In the genomic region with DNA sequence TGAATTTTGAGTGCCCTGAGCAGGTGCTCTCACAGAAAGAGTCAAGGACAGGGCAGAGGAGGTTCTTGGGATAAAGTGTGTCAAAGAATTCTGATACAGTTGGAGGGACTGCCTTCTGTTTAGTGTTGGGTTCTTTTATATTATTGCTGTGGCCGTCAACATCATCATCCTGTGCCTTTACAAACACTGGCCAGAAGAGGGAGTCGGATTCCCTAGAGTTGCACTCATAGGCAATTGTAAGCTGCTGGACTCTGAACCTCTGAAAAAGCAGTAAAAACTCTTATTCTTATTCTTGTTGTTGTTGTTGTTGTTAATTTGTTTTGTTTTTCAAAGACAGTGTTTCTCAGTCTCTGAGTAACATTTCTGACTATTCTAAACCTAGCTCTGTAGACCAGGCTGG, we compare ENCODE assay signal across 9 mouse cellular contexts. TPM values are rescaled to one million over a fixed set of nuclear protein-coding genes. Genes with fewer than 3 reads are reported as not detected.
A peak's percentile ranks its signal among the peaks of the same experiment; 100 is the strongest.
DNase-seq lines count a peak whose midpoint lies in the region; ATAC-seq and TF ChIP-seq lines count a peak whose summit lies in the region.
"Had no signal": no experiment of that assay in that cellular context is flagged by ENCODE, and none has a peak within 500 bp of the region (broad histone marks: within the 10 kb centered on the region; RNA-seq: fewer than 3 reads in every experiment).

No protein-coding gene starts in this region.

- H3K4me3 ChIP-seq in kidney, adult 2 months (ENCODE audit: insufficient read depth, low read depth, low read length) = no peak overlapping the region
- no peak overlapping the region for H3K4me3 ChIP-seq in kidney, embryonic 15.5 days (replicated peaks)
- H3K4me3 ChIP-seq in E14TG2a.4 (replicated peaks; ENCODE audit: low read length) = peak overlapping the region; percentile 43
- H3K4me3 ChIP-seq: embryonic facial prominence, embryonic 12.5 days had no signal

- no peak for ATAC-seq in kidney, embryonic 15.5 days (replicated peaks; ENCODE audit: low FRiP score)
- ATAC-seq in megakaryocyte-erythroid progenitor cell, adult 5-6 weeks (replicated peaks; ENCODE audit: low FRiP score, low TSS enrichment, poor library complexity, severe bottlenecking) = peak; percentile 74
- no peak for ATAC-seq in activated CD4-positive, CD25-positive, alpha-beta regulatory T cell, adult 4 months

- peak; percentile 43 for DNase-seq in kidney, adult 2 months
- DNase-seq in adrenal gland, postnatal 14 days = peak; percentile 43
- peak; percentile 11 to 45 for DNase-seq in heart, postnatal 14 days
- DNase-seq in spleen, adult 12 weeks (ENCODE audit: low spot score) = no peak

- no peaks in the 10 kb centered on the region; the same call in 1 of the 2 replicates for H3K4me1 ChIP-seq in kidney, adult 2 months (ENCODE audit: control insufficient read depth, insufficient read depth, low read length)
- H3K4me1 ChIP-seq in kidney, embryonic 15.5 days = 0 out of 2 replicates have a peak, but pooled peaks cover 6% of the 10 kb centered on the region
- peaks cover 68% of the 10 kb centered on the region for H3K4me1 ChIP-seq in E14TG2a.4 (replicated peaks; ENCODE audit: low read depth, low read length)
- H3K4me1 ChIP-seq: embryonic facial prominence, embryonic 12.5 days had no signal

- H3K9me3 ChIP-seq in kidney, embryonic 15.5 days (replicated peaks) = no peaks in the 10 kb centered on the region
- H3K9me3 ChIP-seq in E14TG2a.4 (ENCODE audit: low read length) = no peaks in the 10 kb centered on the region
- H3K9me3 ChIP-seq: embryonic facial prominence, embryonic 12.5 days had no signal

- no peaks in the 10 kb centered on the region for H3K27me3 ChIP-seq in kidney, adult 2 months (replicated peaks; ENCODE audit: control insufficient read depth, insufficient read depth, low read length)
- no peaks in the 10 kb centered on the region for H3K27me3 ChIP-seq in kidney, embryonic 15.5 days
- H3K27me3 ChIP-seq in E14TG2a.4 (ENCODE audit: insufficient read depth, low read length) = no peaks in the 10 kb centered on the region
- H3K27me3 ChIP-seq: embryonic facial prominence, embryonic 12.5 days had no signal

- no peak for TF ChIP-seq POLR2A in kidney, adult 2 months (IDR thresholded peaks at IDR 0.05; ENCODE audit: low read depth, low read length)

- intact Hi-C loops in heart, postnatal 14 days (cut with DNase I) = loop anchor here (2.0 to 5.0 kb wide), 2 partner anchors 116 to 158 kb away; no protein-coding TSS in a partner anchor

- TF ChIP-seq CTCF in kidney, adult 2 months (conservative IDR thresholded peaks at IDR 0.05; ENCODE audit: insufficient read depth, insufficient read length, low read depth, low read length) = peak; percentile 43
- TF ChIP-seq CTCF in E14TG2a.4 (conservative IDR thresholded peaks at IDR 0.05; ENCODE audit: low read length) = peak; percentile 27

- no peaks in the 10 kb centered on the region for H3K36me3 ChIP-seq in kidney, adult 2 months (ENCODE audit: control insufficient read depth, insufficient read depth, low read length)
- no peaks in the 10 kb centered on the region for H3K36me3 ChIP-seq in kidney, embryonic 15.5 days
- no peaks in the 10 kb centered on the region for H3K36me3 ChIP-seq in E14TG2a.4 (ENCODE audit: insufficient read depth, low read length)
- H3K36me3 ChIP-seq: embryonic facial prominence, embryonic 12.5 days had no signal

- WGBS in kidney, adult 2 months = 32% methylated on average over 2 of the region's 2 CpGs
- 53% methylated on average over 2 of the region's 2 CpGs for WGBS in kidney, embryonic 15.5 days

- H3K27ac ChIP-seq in kidney, adult 2 months (ENCODE audit: insufficient read depth, low read depth, low read length) = no peak overlapping the region
- no peak overlapping the region for H3K27ac ChIP-seq in kidney, embryonic 15.5 days
- H3K27ac ChIP-seq: embryonic facial prominence, embryonic 12.5 days had no signal

- no peak overlapping the region for H3K4me2 ChIP-seq in kidney, embryonic 15.5 days
- H3K4me2 ChIP-seq: embryonic facial prominence, embryonic 12.5 days had no signal

- H3K9ac ChIP-seq in kidney, embryonic 15.5 days = no peak overlapping the region
- H3K9ac ChIP-seq: embryonic facial prominence, embryonic 12.5 days had no signal

RNA-seq across cellular contexts. Expression of gene Sms, which starts 5.3 kb away (rescaled TPM):
- 23.3 and 26.0 TPM in 2 replicates for polyA plus RNA-seq in kidney, adult 2 months (2012; rRNA removed)
- polyA plus RNA-seq in kidney, embryonic 15.5 days (2015; fragmentation: Nextera tagmentation; extraction: Ambion mirVana) = 64.0 and 73.2 TPM in 2 replicates
- 14.7 and 21.9 TPM in 2 replicates for total RNA-seq in adrenal gland, postnatal 14 days (2021)
- 10 to 100 TPM; 26.0 to 28.9 TPM for total RNA-seq in heart, postnatal 14 days (2021)
- 41.1 and 47.1 TPM in 2 replicates for total RNA-seq in megakaryocyte-erythroid progenitor cell, adult 5-6 weeks (2014; fragmentation: Nextera tagmentation)
- total RNA-seq in megakaryocyte-erythroid progenitor cell, adult 5-6 weeks (2017) = 73.1 and 98.1 TPM in 2 replicates
- 10 to 100 TPM; 60.4 to 70.0 TPM for polyA plus RNA-seq in activated CD4-positive, CD25-positive, alpha-beta regulatory T cell, adult 4 months (2017; shearing (Covaris generic))
